Mouse (Mus musculus) limb, embryonic 10.5 days (tissue): ENCODE measurements around the gene Coro1a. TPM values are rescaled to one million over a fixed set of nuclear protein-coding genes. Genes with fewer than 3 reads are reported as not detected.

Source experiments
- DNase-seq: peaks from one replicate; pipeline ENCODE4 v3.0.0-alpha.2; 2017; ENCODE audit warnings: low spot score
- H3K27ac ChIP-seq: fragments of 300-500 bp; sonication (generic); 2 replicates; pipeline ENCODE4 v1.5.1; 2016; ENCODE audit warnings: mild to moderate bottlenecking
- H3K27me3 ChIP-seq: fragments of 300-500 bp; sonication (generic); 2 replicates; pipeline ENCODE4 v1.6.1; 2016; ENCODE audit warnings: low read depth, mild to moderate bottlenecking; ENCODE audit not compliant: poor library complexity, severe bottlenecking
- H3K36me3 ChIP-seq: fragments of 300-500 bp; sonication (generic); 2 replicates; pipeline ENCODE4 v1.6.1; 2016; ENCODE audit warnings: mild to moderate bottlenecking, moderate library complexity
- H3K4me1 ChIP-seq: fragments of 300-500 bp; sonication (generic); 2 replicates; pipeline ENCODE4 v1.6.1; 2016
- H3K4me3 ChIP-seq: fragments of 300-500 bp; sonication (generic); 2 replicates; pipeline ENCODE4 v1.5.1; 2016; ENCODE audit warnings: mild to moderate bottlenecking, moderate library complexity
- H3K9me3 ChIP-seq: fragments of 300-500 bp; sonication (generic); replicated peaks from 2 replicates; pipeline ENCODE4 v1.6.1; 2016; ENCODE audit warnings: mild to moderate bottlenecking
- WGBS: fragments of 180-500 bp; shearing (Covaris S2); methylation state at CpG from one replicate; pipeline ENCODE4 v1.1.7; 2016; 5-methylcytosine and 5-hydroxymethylcytosine counted together
- polyA plus RNA-seq: library from polyadenylated mRNA; unstranded; fragments of >200 nt; fragmentation: Nextera tagmentation; extraction: Ambion mirVana; gene quantifications from 2 replicates; pipeline ENCODE4 v1.2.1, GENCODE M21; 2016

Coro1a gene
- polyA plus RNA-seq, 1 experiment from 2014 or later: 37.8 TPM

DNA sequence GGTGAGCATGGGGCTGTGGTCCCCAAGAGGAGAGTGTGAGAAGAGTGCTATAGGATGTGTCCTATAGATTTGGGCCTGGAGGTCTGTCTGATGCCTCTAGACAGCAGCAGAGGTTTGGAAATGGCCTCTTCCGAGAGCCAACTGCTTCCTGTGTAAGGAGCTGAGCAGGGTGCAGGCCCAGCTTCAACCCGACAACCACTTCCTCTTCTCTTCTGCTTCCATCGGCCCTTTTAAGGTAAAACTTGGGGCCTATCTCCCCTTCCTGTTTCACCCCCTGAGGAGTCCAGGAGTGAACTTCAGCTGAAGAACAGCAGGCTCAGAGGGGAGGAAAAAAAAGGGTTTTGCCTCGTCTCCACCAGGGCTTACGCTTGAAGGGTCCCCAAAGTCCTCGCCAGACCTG lies 5.2 kb downstream of the Coro1a start:
- no peak for DNase-seq
- Histone ChIP-seq H3K4me1 (peaks cover 40% of the 10 kb centered on the region), H3K4me3 (no peak overlapping the region), H3K36me3 (peaks cover 34% of the 10 kb centered on the region), H3K27ac (no peak overlapping the region), H3K9me3 (no peaks in the 10 kb centered on the region), H3K27me3 (peaks cover 52% of the 10 kb centered on the region)
- 87% methylated on average over 6 of the region's 6 CpGs for WGBS

DNA sequence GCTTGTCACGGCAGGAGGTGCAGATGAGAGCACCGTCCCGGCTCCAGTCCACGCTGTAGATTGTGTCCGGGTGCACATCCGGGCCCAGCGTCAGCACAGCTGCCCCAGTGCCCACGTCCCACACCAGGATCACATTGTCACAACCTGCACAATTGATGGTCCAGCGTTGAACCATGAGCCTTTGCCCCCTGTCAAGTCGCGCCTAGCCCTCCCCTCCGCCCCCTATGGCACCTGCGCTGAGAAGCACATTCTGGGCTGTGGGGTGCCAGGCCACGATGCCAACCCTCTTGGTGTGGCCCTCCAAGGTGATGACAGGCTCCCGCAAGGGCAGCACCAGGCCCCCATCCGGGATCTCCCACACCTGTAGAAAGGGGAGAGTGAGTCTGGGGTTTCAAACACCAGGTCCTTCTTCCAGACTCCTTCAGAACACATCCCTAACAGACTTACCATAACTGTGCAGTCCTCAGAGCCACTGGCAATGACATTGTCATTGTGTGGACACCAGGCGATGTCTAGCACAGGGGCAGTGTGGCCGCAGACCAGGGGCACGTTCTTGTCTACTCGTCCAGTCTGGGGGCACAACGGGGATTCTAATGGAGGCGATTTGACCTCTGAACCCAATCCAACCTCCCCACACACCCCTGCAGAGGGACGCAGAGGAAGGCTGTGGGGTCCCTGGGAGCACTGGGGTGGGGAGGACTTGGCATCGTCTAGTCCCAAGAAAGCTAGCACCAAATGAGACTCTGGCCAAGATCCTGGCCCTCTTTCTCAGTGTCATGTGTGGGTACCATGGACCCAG lies 5.8 kb downstream of the Coro1a start:
- 0 out of 2 replicates have a peak overlapping the region, but pooled peaks have one; percentile 20 for H3K27ac ChIP-seq
- no peaks in the 10 kb centered on the region for H3K9me3 ChIP-seq
- WGBS: 58% methylated on average over 24 of the region's 24 CpGs
- H3K36me3 ChIP-seq: peaks cover 40% of the 10 kb centered on the region
- peaks cover 46% of the 10 kb centered on the region for H3K4me1 ChIP-seq
- 0 out of 2 replicates have a peak overlapping the region, but pooled peaks have one; percentile 16 for H3K4me3 ChIP-seq
- peaks cover 52% of the 10 kb centered on the region for H3K27me3 ChIP-seq
- no peak for DNase-seq

DNA sequence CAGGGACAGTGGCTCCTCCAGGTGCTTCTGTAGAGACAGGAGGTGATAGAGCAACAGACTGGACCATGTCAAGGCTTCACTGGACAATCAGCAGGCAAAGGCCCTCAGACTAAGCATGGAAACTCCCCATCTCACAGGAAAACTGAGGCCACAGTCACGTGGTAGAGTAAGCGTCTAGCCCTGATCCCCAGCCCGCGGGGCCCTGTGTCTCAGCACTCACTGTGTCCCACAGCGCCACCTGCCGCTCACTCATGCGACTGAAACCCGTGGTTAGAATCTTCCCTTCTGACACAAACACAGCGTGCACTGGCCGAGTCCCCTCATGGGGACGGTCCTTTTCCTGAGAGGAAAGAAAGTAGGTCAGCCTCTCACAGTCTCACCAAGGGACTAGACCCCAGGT lies 6.5 kb downstream of the Coro1a start:
- H3K9me3 ChIP-seq: no peaks in the 10 kb centered on the region
- H3K36me3 ChIP-seq: peaks cover 40% of the 10 kb centered on the region
- peaks cover 46% of the 10 kb centered on the region for H3K27me3 ChIP-seq
- WGBS: 3% methylated on average over 11 of the region's 11 CpGs
- peak; percentile 92 for DNase-seq
- H3K4me3 ChIP-seq: 0 out of 2 replicates have a peak overlapping the region, but pooled peaks have one; percentile 16
- 0 out of 2 replicates have a peak overlapping the region, but pooled peaks have one; percentile 44 for H3K27ac ChIP-seq
- peaks cover 53% of the 10 kb centered on the region for H3K4me1 ChIP-seq

DNA sequence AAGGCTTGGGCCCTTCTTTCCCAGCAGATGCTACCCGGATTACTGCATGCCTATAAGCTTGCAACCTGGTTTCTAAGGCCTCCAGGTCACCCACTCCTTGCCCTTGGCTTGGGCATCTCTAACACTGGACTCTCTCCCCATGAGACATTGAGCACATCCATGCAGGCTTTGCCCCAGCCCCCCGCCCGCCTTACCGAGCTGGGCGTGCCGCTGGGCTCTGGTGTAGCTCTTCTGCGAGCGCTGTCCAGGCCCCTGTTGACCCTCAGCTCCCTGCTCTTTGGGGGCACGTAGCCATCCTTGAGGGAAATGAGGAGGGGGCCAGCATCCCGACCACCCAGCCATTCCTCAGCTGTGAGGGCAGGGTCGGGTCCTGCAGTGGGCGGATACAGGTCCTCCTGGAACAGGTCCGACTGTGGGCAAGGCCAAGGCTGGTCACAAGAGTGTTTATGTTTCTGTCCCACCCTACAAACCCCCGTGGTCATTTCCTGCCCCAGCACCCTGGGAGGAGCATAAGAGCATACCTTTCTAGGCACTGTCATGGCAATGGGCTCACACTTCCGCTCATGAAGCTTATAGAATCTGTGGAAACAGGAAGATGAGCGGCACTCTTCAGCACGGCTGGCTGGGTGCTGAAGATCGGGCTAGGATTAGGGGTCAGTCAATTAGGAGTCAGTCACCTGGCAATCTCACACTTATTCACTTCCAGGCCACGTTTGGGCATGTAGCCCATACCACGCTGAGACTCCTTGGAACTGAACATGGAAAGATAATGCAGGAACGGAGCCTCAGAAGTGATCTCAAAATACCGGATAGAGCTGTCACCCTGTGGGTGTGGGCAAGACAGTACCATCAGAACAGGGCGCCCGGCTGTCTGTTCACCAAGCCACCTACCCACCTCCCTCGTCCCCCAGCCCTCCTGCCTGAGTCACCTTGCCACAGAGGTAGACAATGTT lies 7.2 kb downstream of the Coro1a start:
- H3K27ac ChIP-seq: 0 out of 2 replicates have a peak overlapping the region, but pooled peaks have one; percentile 44
- H3K36me3 ChIP-seq: peaks cover 40% of the 10 kb centered on the region
- peaks cover 53% of the 10 kb centered on the region for H3K4me1 ChIP-seq
- H3K9me3 ChIP-seq: no peaks in the 10 kb centered on the region
- peaks cover 39% of the 10 kb centered on the region for H3K27me3 ChIP-seq
- H3K4me3 ChIP-seq: 0 out of 2 replicates have a peak overlapping the region, but pooled peaks have one; percentile 16
- WGBS: 87% methylated on average over 25 of the region's 25 CpGs
- no peak for DNase-seq

DNA sequence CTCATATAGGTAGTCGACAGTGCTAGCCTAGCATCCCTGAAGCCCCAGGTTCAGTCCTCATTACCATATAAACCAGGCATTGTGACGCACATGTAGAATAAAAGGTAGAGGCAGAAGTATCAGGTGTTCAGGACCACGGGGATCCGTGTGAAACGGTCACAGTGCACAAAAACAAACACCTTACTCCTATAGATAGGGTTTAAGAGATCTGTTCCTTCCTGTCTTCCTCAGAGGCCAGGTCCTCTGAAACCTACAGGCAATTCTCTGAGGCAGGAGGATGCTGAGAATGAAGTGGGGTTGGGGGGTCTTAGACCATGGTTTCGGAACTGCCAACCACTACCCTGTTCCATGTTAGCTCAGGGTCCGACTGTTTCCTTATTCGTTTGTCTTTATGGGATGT lies 9.7 kb downstream of the Coro1a start:
- 94% methylated on average over 8 of the region's 8 CpGs for WGBS
- Histone ChIP-seq H3K4me1 (peaks cover 40% of the 10 kb centered on the region), H3K4me3 (no peak overlapping the region; the same call in 1 of the 2 replicates)

DNA sequence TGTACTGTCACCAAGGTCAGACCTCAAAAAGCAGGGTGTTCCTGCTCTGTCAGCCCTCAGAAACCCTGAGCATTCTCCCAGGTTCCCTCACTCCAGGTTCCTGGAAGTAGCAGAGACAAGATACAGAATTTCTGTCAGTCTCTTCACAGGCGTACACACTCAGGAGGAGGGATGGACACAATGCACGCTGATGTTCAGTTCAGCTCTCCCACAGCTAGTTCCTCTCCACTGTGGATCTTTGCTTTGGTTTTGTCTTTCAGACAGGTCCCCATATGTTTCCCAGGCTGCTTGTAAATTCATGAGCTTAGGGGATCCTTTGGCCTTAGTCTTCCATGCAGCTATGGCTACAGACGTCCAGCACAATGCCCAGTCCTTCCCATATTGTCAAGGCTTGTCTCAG lies 10.7 kb downstream of the Coro1a start:
- no peaks in the 10 kb centered on the region for H3K9me3 ChIP-seq
- no peak for DNase-seq
- peaks cover 37% of the 10 kb centered on the region for H3K4me1 ChIP-seq
- peak overlapping the region; percentile 95; the same call in 1 of the 2 replicates for H3K27ac ChIP-seq
- peak overlapping the region; percentile 89 for H3K4me3 ChIP-seq
- 87% methylated on average over 3 of the region's 3 CpGs for WGBS
- H3K27me3 ChIP-seq: peaks cover 5% of the 10 kb centered on the region
- peaks cover 46% of the 10 kb centered on the region for H3K36me3 ChIP-seq

More for the DNA sequence above, 9.7 kb downstream of the Coro1a start:
- Histone ChIP-seq H3K27me3 (peaks cover 14% of the 10 kb centered on the region), H3K27ac (no peak overlapping the region), H3K9me3 (no peaks in the 10 kb centered on the region), H3K36me3 (peaks cover 40% of the 10 kb centered on the region)
- no peak for DNase-seq

DNA sequence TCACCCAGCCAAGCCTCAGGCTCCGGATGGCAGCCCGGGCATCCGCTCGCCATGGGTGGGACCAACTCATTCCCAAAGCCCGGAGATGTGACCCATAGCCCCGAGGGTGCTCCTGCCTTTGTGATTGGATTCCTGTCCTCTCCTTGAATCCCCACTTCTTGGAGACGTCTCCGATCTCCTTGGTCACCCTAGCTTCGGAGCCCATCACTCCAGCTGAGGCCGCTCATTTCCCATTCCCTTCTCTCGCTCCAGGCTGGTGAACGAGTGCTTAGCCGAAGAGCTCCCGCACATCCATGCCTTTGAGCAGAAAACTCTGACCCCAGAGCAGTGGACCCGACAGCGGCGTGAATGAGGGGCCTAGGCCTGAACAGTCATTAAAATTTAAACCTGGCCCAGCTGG lies 11.3 kb downstream of the Coro1a start:
- Histone ChIP-seq H3K4me3 (peak overlapping the region; percentile 89), H3K27ac (peak overlapping the region; percentile 95), H3K27me3 (no peaks in the 10 kb centered on the region), H3K4me1 (peaks cover 31% of the 10 kb centered on the region), H3K9me3 (no peaks in the 10 kb centered on the region), H3K36me3 (peaks cover 52% of the 10 kb centered on the region)
- 2% methylated on average over 17 of the region's 17 CpGs for WGBS
- no peak for DNase-seq

DNA sequence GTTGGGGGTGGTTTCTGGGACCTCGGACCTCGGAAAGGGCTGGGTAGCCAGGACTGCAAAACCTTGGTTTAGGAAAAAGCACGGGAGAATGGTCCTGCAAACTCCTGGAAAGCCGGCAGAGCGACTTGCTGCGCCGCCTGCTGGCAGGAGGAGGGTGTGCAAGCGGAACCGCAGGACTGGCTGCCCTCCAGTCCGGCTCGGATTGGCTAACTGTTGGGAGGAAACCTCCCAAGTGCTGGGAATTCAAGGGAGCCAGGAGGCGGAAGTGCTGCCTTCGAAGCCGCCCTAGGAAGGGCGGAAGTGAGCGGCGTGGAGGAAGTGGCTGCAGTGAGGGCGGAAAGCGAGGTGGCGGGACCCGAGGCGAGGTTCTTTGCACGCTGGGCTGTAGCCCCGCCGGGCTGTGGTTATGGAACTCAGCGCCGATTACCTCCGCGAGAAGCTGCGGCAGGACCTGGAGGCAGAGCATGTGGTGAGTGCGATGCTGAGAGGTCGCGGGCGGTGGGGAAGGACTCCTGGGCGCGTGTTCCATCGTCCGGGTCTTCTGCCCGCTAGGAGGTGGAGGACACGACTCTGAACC lies 11.9 kb downstream of the Coro1a start, which contains the start of gene Slx1b:
Slx1b (minus strand) TSS at position 154 of the 577 bp plus-strand sequence.
- Histone ChIP-seq H3K27ac (peak within 1 kb of the TSS; percentile 95), H3K27me3 (no peaks in the 10 kb centered on the region), H3K36me3 (peaks cover 56% of the 10 kb centered on the region), H3K4me1 (peaks cover 25% of the 10 kb centered on the region), H3K4me3 (peak within 1 kb of the TSS; percentile 89), H3K9me3 (no peaks in the 10 kb centered on the region)
- WGBS: under 1% methylated on average over 40 of the region's 40 CpGs
- peak; percentile 97 for DNase-seq

DNA sequence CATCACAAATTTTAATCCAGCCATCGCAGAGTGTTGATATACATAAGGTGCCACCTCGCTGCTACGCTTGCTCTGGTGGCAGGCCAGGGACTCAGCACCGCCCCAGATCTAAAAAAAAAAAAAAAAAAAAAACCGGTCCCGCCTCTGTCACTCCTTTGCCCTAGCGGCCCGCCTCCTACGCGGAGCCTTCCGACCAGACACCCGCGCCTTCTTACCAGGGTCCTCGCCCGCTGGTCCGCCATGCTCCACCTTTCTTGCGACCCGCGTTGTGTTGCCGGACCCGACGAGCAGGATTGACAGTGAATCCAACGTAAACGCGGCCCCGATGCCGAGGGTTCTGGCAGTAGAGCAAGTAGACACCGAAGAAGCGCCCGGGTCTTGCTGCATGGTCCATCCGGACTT lies 12.4 kb downstream of the Coro1a start, which contains the start of gene Bola2:
Bola2 (plus strand) TSS at position 192 of the 402 bp plus-strand sequence.
- Histone ChIP-seq H3K4me3 (peak within 1 kb of the TSS; percentile 89), H3K9me3 (no peaks in the 10 kb centered on the region), H3K27me3 (no peaks in the 10 kb centered on the region), H3K36me3 (peaks cover 56% of the 10 kb centered on the region), H3K4me1 (peaks cover 23% of the 10 kb centered on the region), H3K27ac (peak within 1 kb of the TSS; percentile 95)
- no peak for DNase-seq
- under 1% methylated on average over 31 of the region's 31 CpGs for WGBS

DNA sequence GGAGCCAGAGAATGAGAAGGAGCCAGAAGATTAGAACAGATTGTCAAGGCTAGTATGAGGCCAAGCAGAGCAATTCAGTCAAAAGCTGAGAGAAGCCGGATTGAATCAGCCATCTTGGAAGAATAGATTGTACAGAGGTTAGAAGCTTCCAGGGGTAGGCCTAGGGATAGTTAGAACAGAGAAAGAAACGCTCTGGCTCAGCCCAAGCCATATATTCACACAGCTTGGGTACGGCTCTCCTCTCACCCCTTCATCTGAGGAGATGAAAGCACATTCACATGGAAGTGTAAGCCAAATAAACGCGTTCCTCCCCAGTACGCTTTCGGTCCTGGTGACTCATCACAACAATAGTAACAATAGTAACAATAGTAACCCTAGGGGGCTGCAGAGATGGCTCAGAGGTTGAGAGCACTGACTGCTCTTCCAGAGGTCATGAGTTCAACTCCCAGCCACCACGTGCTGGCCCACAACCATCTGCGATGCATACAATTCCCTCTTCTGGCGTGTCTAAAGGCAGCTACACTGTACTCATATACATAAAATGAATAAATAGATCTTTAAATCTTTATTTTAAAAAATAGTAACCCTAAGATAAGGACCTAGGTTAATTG lies 13.0 kb downstream of the Coro1a start:
- DNase-seq: no peak
- Histone ChIP-seq H3K36me3 (peaks cover 56% of the 10 kb centered on the region), H3K9me3 (no peaks in the 10 kb centered on the region), H3K4me1 (peaks cover 20% of the 10 kb centered on the region), H3K27me3 (no peaks in the 10 kb centered on the region), H3K4me3 (peak overlapping the region; percentile 89), H3K27ac (peak overlapping the region; percentile 95; the same call in 1 of the 2 replicates)
- WGBS: 58% methylated on average over 10 of the region's 10 CpGs

DNA sequence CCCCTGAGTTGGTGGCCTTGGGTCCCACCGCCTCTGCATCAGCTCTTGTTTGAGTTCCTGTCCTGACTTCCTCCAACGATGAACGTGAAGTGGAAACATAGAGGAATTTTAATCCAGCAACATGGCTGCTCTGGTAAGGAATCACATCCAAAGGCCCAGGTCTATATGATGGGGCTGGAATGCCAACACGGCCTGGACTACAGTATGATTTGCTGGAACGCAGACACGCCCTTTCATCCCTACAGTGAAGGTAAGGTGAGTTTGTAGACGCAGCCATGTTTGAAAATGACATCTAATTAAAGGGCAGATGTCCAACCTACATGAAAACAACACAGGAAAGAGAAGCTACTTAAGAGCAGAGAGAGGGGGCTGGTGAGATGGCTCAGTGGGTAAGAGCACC lies 13.8 kb downstream of the Coro1a start:
- H3K4me3 ChIP-seq: no peak overlapping the region
- no peak overlapping the region for H3K27ac ChIP-seq
- no peaks in the 10 kb centered on the region for H3K9me3 ChIP-seq
- peaks cover 20% of the 10 kb centered on the region for H3K4me1 ChIP-seq
- DNase-seq: no peak
- H3K36me3 ChIP-seq: peaks cover 50% of the 10 kb centered on the region
- H3K27me3 ChIP-seq: no peaks in the 10 kb centered on the region
- 93% methylated on average over 7 of the region's 7 CpGs for WGBS

DNA sequence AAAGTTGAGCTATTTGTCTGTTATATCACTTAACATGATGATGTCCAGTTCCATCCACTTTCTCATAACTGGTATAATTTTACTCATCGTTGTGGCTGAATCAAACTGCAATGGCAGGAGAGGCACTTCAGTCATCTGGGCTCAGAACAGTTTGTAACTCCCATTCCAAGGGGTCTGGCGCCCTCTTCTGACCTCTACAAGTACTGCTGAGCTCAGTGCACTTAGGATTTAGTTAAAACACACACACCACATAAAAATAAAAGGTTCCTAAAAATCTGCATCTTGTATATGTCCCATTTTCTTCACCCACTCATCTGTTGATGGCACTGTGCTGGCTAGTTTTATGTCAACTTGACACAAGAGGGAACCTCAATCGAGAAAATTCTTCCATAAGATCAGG lies 14.3 kb downstream of the Coro1a start:
- peaks cover 20% of the 10 kb centered on the region for H3K4me1 ChIP-seq
- H3K27me3 ChIP-seq: no peaks in the 10 kb centered on the region
- peaks cover 46% of the 10 kb centered on the region for H3K36me3 ChIP-seq
- no peak overlapping the region for H3K27ac ChIP-seq
- peak; percentile 77 for DNase-seq
- H3K4me3 ChIP-seq: no peak overlapping the region
- H3K9me3 ChIP-seq: no peaks in the 10 kb centered on the region
- 47% methylated on average over 3 of the region's 3 CpGs for WGBS
